Mouse (Mus musculus) adrenal gland, postnatal 4 days (tissue): ENCODE measurements at regions not wholly inside any gene's neighbourhood (a gene's known extent, or its start where the extent isn't known, plus 50 kb on each side); places are given as distances from the start of the nearest gene placed in this dataset.

Experiments
- DNase-seq, 2 experiments: peaks; one replicate each; pipeline ENCODE4 v3.0.0; 2021 to 2022; ENCODE audit warnings: low spot score in 2 of 2, mixed read lengths in 2 of 2

DNA sequence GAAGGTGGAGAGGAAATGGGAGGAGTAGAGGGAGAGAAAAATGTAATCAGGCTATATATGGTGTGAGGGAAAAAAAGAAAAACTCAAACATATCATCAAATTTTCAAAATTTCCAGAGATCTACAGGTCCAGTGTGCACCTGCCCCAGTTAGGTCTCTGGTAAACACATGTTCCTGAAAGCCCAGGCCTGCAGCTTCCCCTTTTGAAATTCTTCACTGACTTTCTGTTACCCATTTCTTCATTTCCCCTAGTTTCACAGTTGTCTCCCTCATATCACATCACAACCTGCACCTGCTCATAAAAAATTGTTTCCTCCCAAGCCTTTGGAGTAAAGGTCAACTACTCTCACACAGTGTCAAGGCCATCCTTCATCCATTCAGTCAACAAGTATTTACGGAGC lies 236.9 kb upstream of the Ldb2 start:
- no peak for DNase-seq

DNA sequence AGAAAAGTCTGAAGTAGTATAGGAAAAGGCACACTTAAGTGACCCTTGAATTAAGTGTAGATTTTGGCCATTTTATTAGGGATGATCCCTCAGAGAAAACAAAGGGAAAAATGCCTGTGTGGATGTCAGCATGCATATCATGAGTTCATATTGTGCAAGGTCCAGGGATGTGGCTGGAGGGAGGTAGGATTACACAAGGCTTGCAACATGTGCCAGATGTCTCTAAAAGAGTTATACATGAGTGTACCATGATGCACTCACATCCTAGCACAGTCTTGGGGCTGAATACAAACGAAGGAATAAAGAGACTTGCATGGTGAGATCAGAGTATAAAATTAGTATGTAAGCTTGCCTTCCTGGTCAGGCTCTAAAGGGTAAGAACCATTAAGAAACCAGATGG lies 233.7 kb upstream of the Ldb2 start:
- DNase-seq = no peak

DNA sequence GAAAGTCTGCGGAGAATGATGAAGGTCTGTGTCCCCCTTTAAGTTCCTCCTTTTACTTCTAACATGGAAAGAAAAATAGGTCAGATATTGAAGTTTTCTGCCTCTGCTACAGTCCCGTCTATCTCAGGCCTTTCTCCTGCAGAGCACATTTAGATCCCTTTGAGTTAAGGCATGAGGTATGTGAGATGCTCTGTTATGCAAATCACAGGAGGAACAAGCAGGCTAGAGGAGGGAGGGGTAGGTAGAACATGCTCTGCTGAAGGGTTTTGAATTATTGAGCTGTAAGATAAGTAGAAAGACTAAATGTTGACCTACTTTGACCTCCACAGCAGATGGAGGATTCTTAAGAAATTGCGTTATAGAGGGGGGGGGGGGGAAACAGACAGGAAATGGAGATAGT lies 228.4 kb upstream of the Ldb2 start:
- no peak for DNase-seq

DNA sequence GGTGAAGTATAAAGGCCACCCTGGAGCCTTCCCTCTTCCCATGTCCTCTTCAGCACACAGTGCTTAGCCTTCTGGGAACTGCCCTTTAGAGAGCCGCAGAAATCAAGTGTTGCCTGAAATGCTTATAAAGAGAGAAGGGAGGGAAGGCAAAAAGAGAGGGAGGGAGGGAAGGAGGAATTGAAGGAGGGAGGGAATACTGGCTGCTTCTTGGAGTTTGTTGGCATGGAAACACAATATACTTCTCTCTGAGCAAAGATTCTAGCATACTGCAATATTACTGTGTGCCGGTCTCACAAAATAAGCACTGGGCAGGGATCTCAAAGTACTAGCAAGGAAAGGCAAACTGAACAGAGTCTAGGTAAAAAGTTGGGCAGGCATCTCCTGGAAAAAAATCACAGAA lies 225.9 kb upstream of the Ldb2 start:
- no peak for DNase-seq

DNA sequence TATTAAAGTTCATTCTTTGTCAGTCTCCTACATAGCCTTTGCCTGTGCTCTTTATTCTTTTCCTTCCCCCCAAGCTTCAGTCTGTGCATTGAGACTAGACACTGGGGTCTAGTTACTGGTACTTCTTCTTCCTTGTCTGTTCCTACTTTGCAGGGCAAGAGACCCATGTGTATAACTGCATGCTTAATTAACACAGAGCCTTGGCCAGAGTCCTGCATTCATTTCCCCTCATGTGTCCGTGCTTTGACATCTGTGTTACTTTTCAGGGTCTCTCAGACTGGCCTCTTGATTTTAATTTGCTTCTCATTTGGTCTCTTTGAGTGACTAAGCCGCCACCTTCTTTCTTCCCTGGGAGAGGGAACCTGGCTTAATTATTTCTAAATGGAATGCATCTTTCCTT lies 208.4 kb upstream of the Ldb2 start:
- DNase-seq = no peak

DNA sequence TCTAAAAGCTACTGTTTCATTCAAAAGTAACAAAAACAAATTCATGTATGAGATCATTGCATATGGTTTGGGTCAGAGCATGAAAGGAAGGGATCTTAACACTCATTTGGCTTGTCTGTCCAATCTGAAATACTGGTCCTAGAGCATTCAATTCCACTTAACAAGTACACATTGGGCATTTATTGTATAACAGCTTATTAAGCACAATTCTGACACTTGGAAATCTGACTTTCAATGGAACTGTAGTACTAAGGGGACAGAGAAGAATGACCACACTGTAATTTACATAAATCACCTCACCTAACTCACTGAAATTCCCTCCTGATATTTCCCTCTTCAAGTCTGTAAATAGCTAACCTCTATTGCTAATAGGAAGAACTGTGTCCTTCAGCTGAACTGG lies 201.5 kb upstream of the Ldb2 start:
- DNase-seq = no peak

DNA sequence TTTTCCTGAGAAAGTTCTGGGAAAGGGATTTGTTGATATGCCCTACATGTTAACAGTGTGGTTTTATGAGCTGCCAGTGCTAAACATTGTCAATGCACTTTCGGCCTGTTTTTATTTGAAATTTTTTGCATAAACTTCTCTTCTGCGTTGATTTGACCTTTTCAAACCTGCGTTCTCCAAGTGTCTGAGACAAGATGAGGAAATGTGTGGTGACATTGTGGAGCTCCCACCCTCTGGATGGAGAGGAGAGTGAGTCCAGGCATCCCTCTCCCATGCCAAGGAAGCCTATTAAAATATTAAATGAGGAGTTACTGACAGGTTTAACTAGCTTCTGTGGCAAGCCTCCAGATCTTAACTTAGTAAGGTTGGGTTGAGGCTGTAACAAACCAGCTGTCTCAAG lies 199.6 kb upstream of the Ldb2 start:
- DNase-seq = no peak

DNA sequence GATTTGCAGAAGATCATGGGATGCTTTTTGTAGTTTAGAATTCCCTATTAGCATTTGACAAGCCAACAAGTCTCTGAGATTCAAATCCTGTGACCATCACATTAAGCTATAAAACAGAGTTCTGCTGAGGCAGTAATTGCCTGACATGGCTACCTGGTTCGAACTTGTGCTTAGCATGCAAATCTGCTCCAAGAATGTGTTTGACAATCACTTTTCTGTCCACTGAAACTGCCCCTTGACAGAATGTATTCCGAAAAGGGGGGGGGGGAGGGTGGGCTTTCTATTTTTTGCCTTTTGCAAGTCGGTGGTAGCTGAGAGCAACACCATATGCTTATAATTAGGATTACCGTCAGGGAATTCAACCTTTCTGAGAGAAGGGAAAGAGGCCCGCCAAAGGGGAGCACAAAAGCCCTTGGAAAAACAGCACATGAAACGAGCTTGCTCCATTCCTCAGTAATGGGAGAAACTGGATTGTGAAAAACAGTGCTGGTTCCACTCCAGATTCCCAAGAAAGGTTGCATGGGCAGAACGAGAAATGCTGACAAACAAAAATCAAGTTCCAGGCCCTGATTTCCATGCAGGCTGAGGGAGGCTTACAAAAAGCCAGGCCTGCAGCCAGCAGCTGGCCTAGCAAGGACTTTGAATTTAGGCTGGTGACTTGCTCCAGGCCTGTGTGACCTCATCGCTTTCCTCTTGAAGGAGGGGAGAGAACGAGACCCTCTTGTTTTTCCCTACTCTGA lies 176.1 kb upstream of the Ldb2 start:
- no peak for DNase-seq

DNA sequence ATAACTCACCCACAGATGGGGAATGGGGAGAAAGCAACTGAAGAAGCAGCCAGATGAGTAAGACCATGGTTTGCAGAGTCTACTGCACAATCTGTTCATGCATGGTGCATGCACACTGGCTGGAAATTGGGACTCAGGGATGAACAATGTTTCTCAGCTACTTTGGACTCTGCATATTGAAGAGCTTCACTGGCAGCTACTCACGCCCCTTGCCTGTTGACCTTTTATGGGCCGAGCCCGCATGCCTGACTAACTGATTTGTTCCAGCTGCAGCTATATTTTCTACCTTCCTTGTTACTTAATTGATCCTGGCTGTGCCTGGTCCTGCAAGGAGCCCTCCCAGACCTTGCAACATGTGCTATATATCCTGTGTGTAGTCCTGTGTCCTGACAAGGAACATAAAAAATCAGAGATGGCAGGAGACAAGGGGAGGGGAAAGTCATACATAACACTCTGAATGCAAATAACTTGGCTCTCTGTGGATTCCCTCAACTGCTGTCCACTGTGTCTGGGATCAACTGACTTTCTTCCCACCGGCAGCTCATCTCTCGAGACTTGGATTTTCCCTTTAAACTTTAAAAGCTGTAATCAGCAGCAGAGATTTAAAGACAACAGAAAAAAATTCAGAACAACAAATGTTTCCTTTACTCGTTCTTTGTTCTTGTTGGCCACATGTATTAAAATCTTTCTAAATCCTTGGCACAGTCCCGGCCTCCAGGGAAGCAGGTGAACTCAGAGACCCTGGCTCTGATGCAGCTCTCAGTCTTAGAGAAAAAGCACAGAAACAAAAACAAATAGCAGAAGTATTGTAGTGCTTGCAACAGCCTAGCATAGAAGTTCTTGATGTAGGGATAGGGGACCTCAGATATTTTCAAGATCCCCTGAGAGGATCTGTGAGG lies 143.8 kb upstream of the Ldb2 start:
- no peak for DNase-seq

DNA sequence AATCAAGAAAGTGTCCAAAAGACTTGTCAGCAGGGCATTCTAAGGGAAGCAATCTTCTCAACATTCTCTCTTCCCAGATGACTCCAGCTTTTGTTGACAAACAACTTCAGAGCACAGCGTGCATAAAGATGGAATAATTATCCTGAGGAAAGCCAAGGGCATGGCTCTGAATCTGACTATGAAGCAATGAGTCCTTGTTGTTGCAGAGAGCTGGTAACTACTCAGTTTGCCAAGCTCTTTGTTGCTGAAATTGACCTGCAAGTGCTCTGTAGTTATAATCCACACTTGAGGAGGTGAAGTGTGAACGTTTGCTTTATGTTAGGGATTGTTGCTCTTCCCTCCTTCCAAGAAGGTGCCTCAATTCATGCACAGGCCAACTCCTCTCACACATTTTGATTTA lies 143.1 kb upstream of the Ldb2 start:
- DNase-seq = no peak

DNA sequence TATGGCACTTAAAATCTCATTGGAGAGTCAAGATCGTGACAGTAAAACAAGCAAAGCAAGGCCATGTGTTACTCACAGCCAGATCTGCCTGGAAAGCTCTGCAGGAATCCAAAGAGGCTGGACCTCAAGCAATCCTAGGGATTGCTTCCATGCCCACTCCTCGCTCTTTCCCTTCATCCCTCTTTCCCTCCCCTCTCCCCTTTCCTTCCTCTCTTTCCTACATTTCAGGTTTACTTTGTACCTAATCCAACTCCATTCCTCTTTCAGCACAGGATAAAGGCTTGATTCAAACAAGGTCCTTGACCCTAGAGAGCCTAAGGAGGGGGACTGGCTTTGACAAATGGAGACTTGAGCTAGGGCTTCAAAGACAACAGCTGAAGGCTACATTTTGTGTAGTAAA lies 126.0 kb upstream of the Ldb2 start:
- no peak for DNase-seq

DNA sequence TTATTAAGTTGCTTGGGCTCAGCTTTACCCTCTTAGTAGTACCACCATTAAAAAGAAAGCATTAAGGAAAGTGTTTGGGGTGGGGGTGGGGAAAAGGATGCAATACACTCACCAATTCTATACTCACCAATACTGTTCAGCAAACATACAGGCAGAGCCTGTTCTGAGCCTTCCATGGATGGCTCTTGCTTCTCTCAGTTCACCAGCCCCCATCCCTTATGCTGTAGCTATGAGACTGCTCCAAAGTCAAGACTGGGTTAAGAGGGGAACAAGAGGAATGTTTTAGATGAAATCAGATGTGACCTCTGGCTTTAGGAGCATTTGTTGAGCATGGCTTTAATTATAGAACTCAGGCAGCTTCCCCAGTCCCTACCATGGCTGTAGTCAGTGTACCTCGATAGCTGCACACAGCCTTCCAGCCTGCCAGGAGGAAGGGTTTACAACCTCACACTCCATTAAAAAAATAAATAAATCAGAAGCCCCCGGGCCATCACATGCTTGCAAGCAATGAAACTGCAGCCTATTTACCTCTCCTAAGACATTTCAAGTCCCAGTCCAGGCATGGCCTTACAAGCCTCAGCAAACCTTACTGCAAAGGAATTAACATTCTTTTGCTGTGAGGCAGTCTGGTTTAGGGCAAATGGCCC lies 122.8 kb upstream of the Ldb2 start:
- no peak for DNase-seq

DNA sequence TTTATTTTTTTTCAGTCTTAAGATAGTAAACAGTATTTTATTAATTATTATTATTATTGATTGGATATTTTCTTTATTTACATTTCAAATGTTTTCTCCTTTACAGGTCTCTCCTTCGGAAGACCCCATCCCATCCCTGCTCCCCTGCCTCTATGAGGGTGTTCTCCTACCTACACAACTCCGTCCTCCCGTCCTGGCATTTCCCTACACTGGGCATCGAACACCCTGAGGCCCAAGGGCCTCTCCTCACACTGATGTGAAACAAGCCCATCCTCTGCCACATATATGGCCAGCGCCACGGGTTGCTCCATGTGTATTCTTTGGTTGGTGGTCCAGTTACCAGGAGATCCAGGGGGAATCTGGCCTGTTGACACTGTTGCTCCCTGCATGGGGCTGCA lies 118.3 kb upstream of the Ldb2 start:
- no peak for DNase-seq

DNA sequence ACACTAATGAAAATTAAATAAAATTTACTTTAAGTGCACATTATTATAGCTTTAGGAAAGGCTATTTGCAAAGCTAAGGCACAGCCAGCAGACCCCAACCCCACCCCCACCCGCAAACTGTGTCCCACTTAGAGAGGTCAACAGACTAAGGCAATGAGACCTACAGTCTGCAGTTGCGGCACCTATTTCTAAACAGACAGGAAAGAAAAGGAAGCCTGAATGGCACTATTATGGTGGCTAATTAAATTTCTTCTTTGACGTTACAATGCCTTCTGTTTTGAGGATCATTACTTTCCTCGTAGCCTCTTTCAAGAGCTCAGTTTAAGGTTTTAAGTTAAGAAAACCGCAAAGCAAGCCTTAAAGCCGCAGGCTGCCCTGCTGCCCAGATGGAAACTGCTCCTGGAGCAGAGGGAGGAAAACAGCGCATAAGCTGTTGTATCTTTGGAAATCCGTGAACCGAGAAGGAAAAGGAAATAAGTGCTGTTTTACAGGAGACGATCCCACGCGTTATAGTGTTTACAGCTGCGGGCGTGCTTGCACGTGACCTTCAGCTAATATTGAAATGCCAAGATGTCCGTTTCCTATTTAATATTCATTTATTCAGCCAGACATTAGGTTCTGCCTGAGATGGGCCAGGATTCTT lies 117.8 kb upstream of the Ldb2 start:
- DNase-seq = no peak

DNA sequence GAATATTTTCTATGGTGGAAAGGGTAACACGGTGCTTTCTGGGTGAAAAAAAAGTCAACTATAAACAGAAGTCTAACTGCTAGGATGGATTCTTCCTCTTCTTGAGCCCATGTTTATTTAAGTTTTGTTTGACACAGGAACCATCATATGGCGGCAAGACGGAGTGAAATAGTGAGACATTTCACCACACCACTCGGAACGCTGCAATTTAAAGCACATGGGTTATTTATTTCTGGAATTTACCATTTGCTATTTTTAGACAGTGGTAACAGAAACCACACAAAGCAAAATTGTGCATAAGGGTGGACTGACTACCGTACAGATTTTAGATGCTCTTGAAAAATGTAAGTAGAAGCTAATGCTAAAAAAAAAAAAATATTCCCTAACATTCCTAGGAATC lies 103.1 kb upstream of the Ldb2 start:
- no peak for DNase-seq

DNA sequence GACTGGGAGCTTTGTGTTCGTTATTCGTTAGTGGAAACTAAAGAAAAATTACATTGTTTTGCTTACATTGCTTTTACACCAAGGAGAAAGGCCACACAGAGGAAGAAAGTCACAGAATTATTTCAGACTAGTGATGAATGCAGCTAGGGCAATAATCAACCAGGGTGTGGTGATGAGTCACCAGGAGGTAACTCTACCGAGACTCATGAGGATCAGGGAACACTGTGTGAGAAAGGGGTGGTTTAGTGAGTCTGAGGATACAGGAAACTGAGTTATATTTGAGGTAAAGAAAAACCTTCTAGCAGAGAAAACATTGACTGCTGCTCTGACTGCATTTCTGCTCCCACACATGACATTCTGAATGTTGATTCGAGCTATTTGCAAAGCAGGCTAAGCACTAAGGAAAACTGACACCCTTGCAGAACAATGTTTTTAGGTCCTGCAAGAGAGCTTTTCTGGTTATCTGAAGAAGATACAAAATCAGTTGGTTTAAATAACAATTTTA lies 87.1 kb upstream of the Ldb2 start:
- no peak for DNase-seq

DNA sequence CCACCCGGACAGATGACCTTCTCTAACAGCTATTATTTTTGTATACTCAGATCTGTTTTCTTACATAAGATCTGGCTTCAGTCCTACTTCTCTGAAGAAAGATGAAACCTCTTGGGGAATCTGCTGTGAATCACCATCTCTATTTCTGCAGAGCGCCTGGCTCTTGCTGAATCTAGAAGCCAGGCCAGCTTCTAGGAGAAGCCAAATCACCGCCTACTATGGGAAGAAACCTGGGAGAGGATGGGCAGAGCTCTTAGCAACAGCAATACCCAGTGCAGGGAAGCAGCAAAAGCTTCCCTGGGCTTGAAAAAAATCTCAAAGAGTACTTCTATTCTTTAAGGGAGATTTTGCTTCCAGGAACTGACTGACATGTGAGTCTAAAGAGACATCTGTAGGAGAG lies 77.5 kb upstream of the Ldb2 start:
- DNase-seq = no peak

DNA sequence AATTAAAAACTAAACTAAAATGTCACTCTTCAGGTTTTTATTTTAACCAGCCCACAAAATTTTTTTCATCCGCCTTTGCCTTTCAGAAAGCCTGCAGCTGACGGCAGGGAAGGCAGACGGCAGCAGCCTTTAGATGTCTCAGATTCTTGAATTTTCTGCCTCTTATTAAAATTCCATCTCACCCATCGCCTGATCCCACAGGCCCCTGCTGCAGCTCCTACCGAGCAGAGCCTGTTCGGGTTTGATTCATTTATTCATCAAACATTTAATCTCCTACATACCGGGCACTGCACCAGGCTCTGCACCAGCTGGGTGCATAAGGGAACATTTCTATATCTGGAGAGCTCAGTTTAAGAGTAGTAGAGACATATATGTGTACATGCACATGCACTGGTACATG lies 72.8 kb upstream of the Ldb2 start:
- no peak for DNase-seq

DNA sequence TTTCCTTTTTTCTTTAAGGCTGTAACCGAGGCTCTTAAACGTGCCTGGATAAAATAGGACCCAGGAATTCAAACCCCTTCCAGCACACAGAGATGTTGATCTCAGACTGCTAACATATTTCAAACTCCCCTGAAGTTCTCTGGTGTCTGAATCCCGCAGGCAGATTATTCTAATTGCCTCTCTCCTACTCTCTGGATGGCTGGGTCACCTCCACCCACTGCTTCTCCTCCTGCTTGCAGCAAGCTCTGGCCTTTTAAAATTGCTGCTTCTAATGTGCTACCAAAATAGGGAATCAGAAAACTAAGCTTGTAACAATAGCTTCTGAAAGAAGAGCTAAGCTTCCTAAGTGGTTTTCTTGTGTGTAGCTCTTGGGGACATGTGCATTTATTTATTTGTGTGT lies 64.4 kb upstream of the Ldb2 start:
- no peak for DNase-seq

DNA sequence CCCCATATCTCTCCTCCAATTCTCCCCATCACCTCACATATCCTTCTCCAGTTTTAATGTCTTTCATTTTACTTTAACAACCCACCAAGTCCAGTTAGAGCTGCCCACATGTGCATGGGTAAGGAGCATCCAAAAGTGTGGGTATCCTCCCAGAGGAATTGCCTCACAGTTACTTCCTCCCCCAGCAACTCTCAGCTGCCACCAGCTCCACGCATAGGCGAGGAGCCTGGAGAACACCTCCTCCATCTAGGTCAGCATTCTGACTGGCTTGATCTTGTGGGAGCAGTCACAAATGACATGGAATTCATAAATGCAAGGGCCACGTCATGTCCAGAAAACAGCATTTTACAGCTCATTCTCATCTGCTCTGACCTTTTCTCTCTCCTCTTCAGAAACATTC lies 63.9 kb upstream of the Ldb2 start:
- DNase-seq = no peak

DNA sequence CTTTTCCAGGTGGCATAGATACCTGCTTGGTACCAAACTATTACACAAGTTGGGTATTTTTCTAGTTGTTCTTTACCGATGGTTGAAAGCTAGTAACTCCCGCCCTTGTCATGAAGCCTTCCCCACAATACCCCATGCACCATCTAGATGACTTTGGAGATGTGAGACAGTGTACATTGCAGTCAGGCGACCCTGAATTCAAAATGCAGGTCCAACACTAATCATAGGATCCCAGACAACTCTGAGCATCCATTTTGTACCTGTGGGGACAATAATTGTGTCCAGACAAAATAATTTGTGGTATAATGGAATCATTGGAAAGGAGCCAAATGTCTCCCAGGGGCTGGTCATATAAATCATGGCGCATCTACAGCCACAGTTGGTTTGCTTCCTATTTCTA lies 54.7 kb upstream of the Ldb2 start:
- DNase-seq = no peak
